Mouse (Mus musculus) CH12.LX (cell line): ENCODE measurements around the gene Plpp3. TPM values are rescaled to one million over a fixed set of nuclear protein-coding genes. Genes with fewer than 3 reads are reported as not detected.

Experiments used
- DNase-seq: peaks from one replicate; pipeline ENCODE4 v3.0.0-alpha.2; 2013; ENCODE audit errors: extremely low read depth
- H3K27ac ChIP-seq: 2 replicates; pipeline ENCODE4 v1.5.1; 2012; ENCODE audit warnings: low read depth, mild to moderate bottlenecking, control low read depth, moderate library complexity; ENCODE audit not compliant: insufficient read depth
- H3K27me3 ChIP-seq: replicated peaks from 2 replicates; pipeline ENCODE3; 2012; ENCODE audit warnings: inconsistent platforms
- H3K36me3 ChIP-seq, 2 experiments: replicated peaks in 1 of 2; 2 replicates each; pipeline versions ENCODE3 to v1.6.1; 2012; ENCODE audit warnings: inconsistent platforms in 1 of 2, low read length in 1 of 2, mild to moderate bottlenecking in 1 of 2, mixed read lengths in 1 of 2, moderate library complexity in 1 of 2; ENCODE audit not compliant: control insufficient read depth in 1 of 2, insufficient read depth in 1 of 2
- H3K4me1 ChIP-seq, 2 experiments: 2 replicates each; pipeline ENCODE4 v1.6.1; 2012; ENCODE audit warnings: inconsistent platforms in 1 of 2, moderate library complexity in 1 of 2; ENCODE audit not compliant: insufficient read depth in 2 of 2, control insufficient read depth in 1 of 2
- H3K4me2 ChIP-seq: 2 replicates; pipeline ENCODE4 v1.6.1; 2012; ENCODE audit warnings: low read depth, mild to moderate bottlenecking, control low read depth; ENCODE audit not compliant: poor library complexity, insufficient read depth, severe bottlenecking
- H3K4me3 ChIP-seq, 3 experiments: fragments of 150-350 bp in 1 of 3; sonication (generic) in 1 of 3; replicated peaks in 1 of 3; 2 replicates each; pipeline versions ENCODE3 to v1.5.1; 2011 to 2012; ENCODE audit warnings: low read depth in 2 of 3, low read length in 2 of 3, mild to moderate bottlenecking in 2 of 3, moderate library complexity in 2 of 3, control low read depth in 1 of 3, improper control_type of control experiment in 1 of 3, inconsistent platforms in 1 of 3, mixed read lengths in 1 of 3; ENCODE audit not compliant: poor library complexity in 1 of 3
- H3K79me2 ChIP-seq: replicated peaks from 2 replicates; pipeline ENCODE4 v1.6.1; 2012; ENCODE audit warnings: mild to moderate bottlenecking, moderate library complexity; ENCODE audit not compliant: control insufficient read depth, poor library complexity, insufficient read depth, severe bottlenecking; ENCODE audit errors: extremely low read depth
- H3K9ac ChIP-seq: 2 replicates; pipeline ENCODE4 v1.6.1; 2012; ENCODE audit warnings: low read depth, mild to moderate bottlenecking, control low read depth, moderate library complexity; ENCODE audit not compliant: insufficient read depth
- H3K9me3 ChIP-seq: replicated peaks from 2 replicates; pipeline ENCODE3; 2012; ENCODE audit warnings: low read length, inconsistent platforms, mixed read lengths
- CHD1 ChIP-seq: IDR thresholded peaks from 2 replicates; pipeline ENCODE4 v1.6.1; 2012; ENCODE audit warnings: low read depth, low read length, improper control_type of control experiment, inconsistent platforms
- CHD2 ChIP-seq: IDR thresholded peaks from 2 replicates; pipeline ENCODE4 v1.6.1; 2011; ENCODE audit warnings: low read length, improper control_type of control experiment
- CTCF ChIP-seq, 2 experiments: IDR thresholded peaks in 1 of 2; conservative IDR thresholded peaks in 1 of 2; 2 replicates each; pipeline ENCODE4 v1.5.1; 2011 to 2012; ENCODE audit warnings: low read depth in 2 of 2, low read length in 2 of 2, improper control_type of control experiment in 1 of 2, inconsistent platforms in 1 of 2, mild to moderate bottlenecking in 1 of 2, moderate library complexity in 1 of 2
- ELF1 ChIP-seq: IDR thresholded peaks from 2 replicates; pipeline ENCODE4 v1.6.1; 2014; ENCODE audit warnings: low read depth, mild to moderate bottlenecking, inconsistent platforms, low read length, improper control_type of control experiment
- HCFC1 ChIP-seq: IDR thresholded peaks from 2 replicates; pipeline ENCODE4 v1.6.1; 2012; ENCODE audit warnings: low read depth, mild to moderate bottlenecking, inconsistent platforms, low read length, improper control_type of control experiment
- IRF4 ChIP-seq: IDR thresholded peaks from 2 replicates; pipeline ENCODE4 v1.6.1; 2014; ENCODE audit warnings: low read depth, mild to moderate bottlenecking, inconsistent platforms, low read length, improper control_type of control experiment
- JUN ChIP-seq: IDR thresholded peaks from 2 replicates; pipeline ENCODE4 v1.6.1; 2011; ENCODE audit warnings: low read depth, mild to moderate bottlenecking, low read length, improper control_type of control experiment, moderate library complexity; ENCODE audit not compliant: insufficient read depth
- MAFK ChIP-seq: IDR thresholded peaks from 2 replicates; pipeline ENCODE4 v1.6.1; 2011; ENCODE audit warnings: low read length, improper control_type of control experiment; ENCODE audit not compliant: insufficient replicate concordance
- MAX ChIP-seq: IDR thresholded peaks from 2 replicates; pipeline ENCODE4 v1.6.1; 2011; ENCODE audit warnings: low read length, improper control_type of control experiment
- MAZ ChIP-seq: IDR thresholded peaks from 2 replicates; pipeline ENCODE4 v1.6.1; 2012; ENCODE audit warnings: low read depth, mild to moderate bottlenecking, inconsistent platforms, low read length, improper control_type of control experiment, moderate library complexity
- MEF2A ChIP-seq: IDR thresholded peaks from 2 replicates; pipeline ENCODE4 v1.6.1; 2014; ENCODE audit warnings: low read depth, mild to moderate bottlenecking, inconsistent platforms, low read length, improper control_type of control experiment, borderline replicate concordance
- NRF1 ChIP-seq: IDR thresholded peaks from 2 replicates; pipeline ENCODE4 v1.6.1; 2014; ENCODE audit warnings: low read depth, mild to moderate bottlenecking, inconsistent platforms, low read length, improper control_type of control experiment, moderate library complexity
- POLR2AphosphoS2 ChIP-seq: IDR thresholded peaks from 2 replicates; pipeline ENCODE4 v1.6.1; 2011; ENCODE audit warnings: low read depth, low read length, improper control_type of control experiment
- SIN3A ChIP-seq: IDR thresholded peaks from 2 replicates; pipeline ENCODE4 v1.6.1; 2012; ENCODE audit warnings: low read length, improper control_type of control experiment, inconsistent platforms
- SMC3 ChIP-seq: IDR thresholded peaks from 2 replicates; pipeline ENCODE4 v1.6.1; 2011; ENCODE audit warnings: low read depth, low read length, improper control_type of control experiment
- TBP ChIP-seq: conservative IDR thresholded peaks from 2 replicates; pipeline ENCODE4 v1.6.1; 2011; ENCODE audit warnings: low read depth, low read length, improper control_type of control experiment
- TCF12 ChIP-seq: IDR thresholded peaks from 2 replicates; pipeline ENCODE4 v1.6.1; 2014; ENCODE audit warnings: low read depth, mild to moderate bottlenecking, inconsistent platforms, low read length, improper control_type of control experiment
- UBTF ChIP-seq: IDR thresholded peaks from 2 replicates; pipeline ENCODE4 v1.6.1; 2012; ENCODE audit warnings: low read depth, mild to moderate bottlenecking, inconsistent platforms, low read length, improper control_type of control experiment, moderate library complexity
- USF1 ChIP-seq: IDR thresholded peaks from 2 replicates; pipeline ENCODE4 v1.6.1; 2014; ENCODE audit warnings: low read depth, mild to moderate bottlenecking, inconsistent platforms, low read length, improper control_type of control experiment
- USF2 ChIP-seq: conservative IDR thresholded peaks from 2 replicates; pipeline ENCODE4 v1.6.1; 2011; ENCODE audit warnings: low read depth, low read length, improper control_type of control experiment
- ZKSCAN1 ChIP-seq: IDR thresholded peaks from 2 replicates; pipeline ENCODE4 v1.6.1; 2012; ENCODE audit warnings: low read depth, inconsistent platforms, low read length, improper control_type of control experiment, borderline replicate concordance
- ZMIZ1 ChIP-seq: IDR thresholded peaks from 2 replicates; pipeline ENCODE4 v1.6.1; 2012; ENCODE audit warnings: low read depth, mild to moderate bottlenecking, inconsistent platforms, low read length, improper control_type of control experiment
- ZNF384 ChIP-seq: IDR thresholded peaks from 2 replicates; pipeline ENCODE4 v1.6.1; 2012; ENCODE audit warnings: low read depth, low read length, improper control_type of control experiment, inconsistent platforms
- dilution Hi-C: fragments of 300-500 bp; cut with MboI; formaldehyde crosslinking; loops from 2 replicates; pipeline ENCODE4 v1.14.3; 2020; ENCODE audit warnings: low sequenced_read_pairs; ENCODE audit not compliant: extremely low pct_unique_long_range_greater_than_20kb, extremely low pct_ligation_motif_present
- in situ Hi-C: fragments of 300-500 bp; cut with MboI; formaldehyde crosslinking; loops from 3 replicates; pipeline ENCODE4 v1.14.3; 2019; ENCODE audit warnings: low sequenced_read_pairs, low pct_ligation_motif_present, low pct_unique_long_range_greater_than_20kb, mixed read lengths
- polyA plus RNA-seq: library from polyadenylated mRNA; unstranded; fragments of >175 nt; gene quantifications from 2 replicates; pipeline ENCODE4 v1.2.1, GENCODE M21; 2012; ENCODE audit warnings: low read depth; ENCODE audit not compliant: insufficient read length
- total RNA-seq, 2 experiments: library from RNA; depleted of rRNA; stranded (reverse); fragments of 300-350 nt in 1 of 2; fragments of >200 nt in 1 of 2; gene quantifications; 2 replicates each; pipeline ENCODE4 v1.2.3; 2012 to 2014

The Plpp3 gene
- total and polyA plus RNA-seq, 3 experiments: 0.34 to 1.6 (median 1.2) TPM

DNA sequence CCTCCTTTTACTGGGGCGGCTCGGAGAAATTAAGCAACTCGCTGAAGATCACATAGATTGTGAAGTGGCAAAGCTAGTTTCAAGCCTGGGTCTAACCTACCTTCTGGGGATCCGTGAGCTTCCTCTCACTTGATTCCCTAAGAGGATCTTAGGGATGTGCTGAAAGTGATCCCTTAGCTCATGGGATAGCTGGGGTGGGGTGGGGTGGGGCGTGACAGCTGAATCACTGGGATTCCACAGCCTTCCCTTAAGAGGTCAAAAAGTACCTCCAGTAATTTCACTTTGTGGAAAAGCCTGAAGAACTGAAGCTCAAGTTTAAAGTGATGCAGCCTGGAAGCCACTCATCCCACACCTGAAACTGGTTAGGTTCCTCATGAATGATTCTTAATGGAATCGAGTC is 27.8 kb downstream of the Plpp3 start:
- Histone ChIP-seq H3K9me3 (no peaks in the 10 kb centered on the region), H3K27me3 (no peaks in the 10 kb centered on the region), H3K4me2 (no peak overlapping the region), H3K79me2 (no peaks in the 10 kb centered on the region), H3K36me3 (no peaks in the 10 kb centered on the region), H3K4me1 (peaks cover 0 to 19% of the 10 kb centered on the region in 2 experiments; a peak in 2 of 4 replicates), H3K4me3 (no peak overlapping the region), H3K27ac (no peak overlapping the region), H3K9ac (no peak overlapping the region)
- in situ Hi-C loops: no loop called here
- TF ChIP-seq POLR2AphosphoS2 (no peak), ELF1 (no peak), NRF1 (no peak), TBP (no peak), JUN (no peak), SIN3A (no peak), CHD1 (no peak), SMC3 (no peak), IRF4 (no peak)
- DNase-seq: no peak
- dilution Hi-C loops: no loop called here

- H3K4me1 ChIP-seq: peaks cover 0 to 10% of the 10 kb centered on the region in 2 experiments; a peak in 2 of 4 replicates
- DNase-seq: no peak
- no peak overlapping the region for H3K9ac ChIP-seq
- H3K27me3 ChIP-seq: no peaks in the 10 kb centered on the region
- no peak overlapping the region for H3K27ac ChIP-seq
- no peaks in the 10 kb centered on the region for H3K9me3 ChIP-seq
- no peaks in the 10 kb centered on the region for H3K36me3 ChIP-seq
- no peak overlapping the region for H3K4me3 ChIP-seq
- TF ChIP-seq USF2 (no peak), CHD1 (no peak), ZNF384 (no peak), HCFC1 (no peak), CHD2 (no peak), USF1 (no peak), JUN (no peak), UBTF (no peak), MEF2A (no peak), MAFK (no peak), TCF12 (no peak), SMC3 (no peak), ZMIZ1 (no peak), MAX (no peak), CTCF (conservative IDR thresholded peaks at IDR 0.05 in 1 of 2, IDR thresholded peaks at IDR 0.05 in 1 of 2; ENCODE audit: low read depth in 2 of 2, low read length in 2 of 2) (no peak), ZKSCAN1 (no peak), MAZ (no peak), POLR2AphosphoS2 (no peak), ELF1 (no peak)
- H3K79me2 ChIP-seq: no peaks in the 10 kb centered on the region
- no peak overlapping the region for H3K4me2 ChIP-seq
- dilution Hi-C loops (no loop called here), in situ Hi-C loops (no loop called here)
These were observed 29.5 kb downstream of the Plpp3 start for GRCm38 (mm10) chr4:105186654-105187053.
